Mouse (Mus musculus) embryonic facial prominence, embryonic 10.5 days (tissue): Measurements from ENCODE around the gene Lrrc18. TPM values are rescaled to one million over a fixed set of nuclear protein-coding genes. Genes with fewer than 3 reads are reported as not detected.

Experiments
- DNase-seq: peaks from one replicate; pipeline ENCODE4 v3.0.0-alpha.2; 2017; ENCODE audit warnings: low spot score
- H3K27ac ChIP-seq: fragments of 300-500 bp; sonication (generic); replicated peaks from 2 replicates; pipeline ENCODE4 v1.5.1; 2016; ENCODE audit warnings: mild to moderate bottlenecking
- H3K27me3 ChIP-seq: fragments of 300-500 bp; sonication (generic); replicated peaks from 2 replicates; pipeline ENCODE4 v1.6.1; 2016; ENCODE audit warnings: low read depth, mild to moderate bottlenecking; ENCODE audit not compliant: poor library complexity, severe bottlenecking
- H3K36me3 ChIP-seq: fragments of 300-500 bp; sonication (generic); replicated peaks from 2 replicates; pipeline ENCODE4 v1.6.1; 2016; ENCODE audit warnings: mild to moderate bottlenecking, moderate library complexity
- H3K4me1 ChIP-seq: fragments of 300-500 bp; sonication (generic); 2 replicates; pipeline ENCODE4 v1.6.1; 2016
- H3K4me3 ChIP-seq: fragments of 300-500 bp; sonication (generic); 2 replicates; pipeline ENCODE4 v1.5.1; 2016; ENCODE audit warnings: mild to moderate bottlenecking, moderate library complexity
- H3K9me3 ChIP-seq: fragments of 300-500 bp; sonication (generic); 2 replicates; pipeline ENCODE4 v1.6.1; 2016; ENCODE audit warnings: mild to moderate bottlenecking
- whole genome bisulfite sequencing: fragments of 180-500 bp; shearing (Covaris S2); methylation state at CpG from one replicate; pipeline ENCODE4 v1.1.7; 2016; 5-methylcytosine and 5-hydroxymethylcytosine counted together
- polyA plus RNA-seq: library from polyadenylated mRNA; unstranded; fragments of >200 nt; fragmentation: Nextera tagmentation; extraction: Ambion mirVana; gene quantifications from 2 replicates; pipeline ENCODE4 v1.2.1, GENCODE M21; 2016

The Lrrc18 gene
- polyA plus RNA-seq, 1 experiment from 2014 or later, result 0.54 TPM

DNA sequence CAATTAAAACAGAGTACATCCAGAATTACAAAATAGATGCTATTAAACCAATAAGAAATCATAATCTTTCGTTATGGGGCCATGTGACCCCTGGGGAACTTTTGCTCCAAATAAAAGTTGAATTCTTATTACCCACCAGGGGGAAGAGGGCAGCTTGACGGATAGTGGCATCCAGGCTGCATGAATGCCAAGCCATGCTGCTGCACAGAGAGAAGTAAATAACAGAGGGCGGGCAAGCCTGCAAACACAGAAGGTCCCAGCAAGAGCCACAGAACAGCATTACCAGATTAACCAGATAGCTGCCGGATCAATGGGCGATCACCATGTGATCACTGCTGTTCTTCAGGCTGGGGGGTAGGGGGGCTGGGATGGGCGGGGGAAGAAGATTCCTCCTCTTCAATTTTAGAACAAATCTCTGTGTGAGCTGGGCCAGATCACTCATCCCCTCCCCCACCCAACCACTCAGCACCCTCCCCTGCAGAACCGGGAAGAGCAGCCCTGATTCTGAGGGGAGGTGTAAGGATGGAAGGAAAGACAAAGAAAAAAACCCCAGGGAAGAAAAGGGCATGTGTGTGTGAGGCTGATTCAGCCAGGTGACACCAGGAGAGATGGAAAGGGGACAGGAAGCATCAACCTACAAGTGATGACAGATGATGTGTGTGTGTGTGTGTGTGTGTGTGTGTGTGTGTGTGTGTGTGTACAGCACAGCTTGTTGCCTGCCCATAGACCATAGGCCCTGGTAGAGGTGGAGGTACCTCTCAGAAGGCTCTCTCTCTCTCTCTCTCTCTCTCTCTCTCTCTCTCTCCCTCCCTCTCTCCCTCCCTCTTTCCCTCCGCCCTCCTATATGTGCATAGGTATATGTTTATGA lies 9.2 kb downstream of the Lrrc18 start:
- H3K4me3 ChIP-seq, result no peak overlapping the region
- no peaks in the 10 kb centered on the region for H3K36me3 ChIP-seq
- 27% methylated on average over 8 of the region's 8 CpGs for WGBS
- H3K27me3 ChIP-seq, result 0 out of 2 replicates have a peak, but pooled peaks cover 4% of the 10 kb centered on the region
- peaks cover 4% of the 10 kb centered on the region for H3K9me3 ChIP-seq
- 0 out of 2 replicates have a peak overlapping the region, but pooled peaks have one; percentile 35 for H3K27ac ChIP-seq
- H3K4me1 ChIP-seq, result peaks cover 21% of the 10 kb centered on the region
- DNase-seq, result no peak

DNA sequence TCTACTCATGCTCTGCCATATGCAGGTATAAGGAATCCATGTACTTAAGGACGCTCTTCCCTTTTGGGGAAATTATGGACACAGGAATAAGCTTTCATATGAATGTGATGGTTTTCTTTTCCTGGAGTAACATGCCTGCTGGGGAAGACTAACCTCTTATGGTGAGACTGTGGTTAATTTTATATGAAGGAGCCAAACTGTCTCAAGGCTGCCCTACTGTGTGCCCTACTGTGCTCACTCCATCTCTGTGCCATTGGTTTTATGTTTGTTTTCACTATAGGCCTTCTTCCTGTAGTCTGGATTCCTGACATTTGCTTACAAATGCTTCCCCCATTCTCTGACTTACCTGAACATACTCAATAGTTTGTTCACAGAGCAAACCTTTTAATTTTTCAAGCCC lies 13.9 kb downstream of the Lrrc18 start:
- Histone ChIP-seq H3K36me3 (no peaks in the 10 kb centered on the region), H3K4me3 (no peak overlapping the region), H3K9me3 (peaks cover 4% of the 10 kb centered on the region), H3K27ac (no peak overlapping the region), H3K4me1 (peaks cover 6% of the 10 kb centered on the region), H3K27me3 (no peaks in the 10 kb centered on the region)
- no peak for DNase-seq
- 97% methylated on average over 1 of the region's 1 CpGs for WGBS

DNA sequence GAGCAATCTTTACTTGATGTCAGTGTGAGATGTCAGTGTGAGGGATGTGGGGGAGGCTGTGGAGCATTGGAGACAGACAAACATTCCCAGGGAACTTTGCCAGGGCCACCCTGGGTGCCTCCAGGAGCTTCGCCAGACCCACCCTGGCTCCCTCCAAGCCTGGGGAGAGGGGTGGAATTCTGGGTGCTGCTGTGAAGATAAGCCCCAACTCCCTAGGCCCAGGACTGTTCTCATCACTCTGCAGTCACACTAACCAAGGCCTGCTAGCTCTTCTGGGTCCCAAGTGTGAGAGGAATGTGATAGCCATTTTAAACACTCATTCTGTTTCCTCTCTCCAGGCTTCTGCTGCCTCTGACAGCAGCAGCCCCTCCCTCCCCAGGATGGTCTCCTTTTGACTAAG lies 16.5 kb downstream of the Lrrc18 start:
- WGBS, result 76% methylated on average over 1 of the region's 1 CpGs
- H3K4me1 ChIP-seq, result no peaks in the 10 kb centered on the region

DNA sequence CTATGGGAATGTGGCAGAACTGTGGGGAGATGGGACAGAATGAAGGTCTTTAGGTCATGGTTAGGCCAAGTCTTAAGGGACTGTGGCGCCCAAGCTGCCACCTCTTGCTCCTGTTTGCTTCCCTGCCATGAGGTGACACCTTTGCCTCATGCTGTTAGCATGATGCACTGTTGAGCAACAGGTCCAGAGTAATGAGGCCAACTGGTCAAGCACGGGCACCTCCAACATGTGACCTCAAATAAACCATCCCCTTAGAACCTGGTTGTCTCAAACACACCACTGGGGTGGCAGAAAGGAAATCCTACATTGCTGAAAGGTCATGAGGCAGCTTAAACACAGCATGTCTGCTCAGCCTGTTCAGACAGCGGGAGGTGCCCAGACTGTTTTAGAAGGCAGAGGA lies 27.9 kb downstream of the Lrrc18 start:
- no peak for DNase-seq
- Histone ChIP-seq H3K27me3 (no peaks in the 10 kb centered on the region), H3K27ac (no peak overlapping the region), H3K4me1 (peaks cover 6% of the 10 kb centered on the region), H3K9me3 (no peaks in the 10 kb centered on the region), H3K4me3 (no peak overlapping the region), H3K36me3 (no peaks in the 10 kb centered on the region)
- 77% methylated on average over 3 of the region's 3 CpGs for WGBS

More for the DNA sequence above, 16.5 kb downstream of the Lrrc18 start:
- Histone ChIP-seq H3K9me3 (peaks cover 4% of the 10 kb centered on the region), H3K36me3 (no peaks in the 10 kb centered on the region), H3K4me3 (no peak overlapping the region), H3K27ac (no peak overlapping the region), H3K27me3 (no peaks in the 10 kb centered on the region)
- no peak for DNase-seq

DNA sequence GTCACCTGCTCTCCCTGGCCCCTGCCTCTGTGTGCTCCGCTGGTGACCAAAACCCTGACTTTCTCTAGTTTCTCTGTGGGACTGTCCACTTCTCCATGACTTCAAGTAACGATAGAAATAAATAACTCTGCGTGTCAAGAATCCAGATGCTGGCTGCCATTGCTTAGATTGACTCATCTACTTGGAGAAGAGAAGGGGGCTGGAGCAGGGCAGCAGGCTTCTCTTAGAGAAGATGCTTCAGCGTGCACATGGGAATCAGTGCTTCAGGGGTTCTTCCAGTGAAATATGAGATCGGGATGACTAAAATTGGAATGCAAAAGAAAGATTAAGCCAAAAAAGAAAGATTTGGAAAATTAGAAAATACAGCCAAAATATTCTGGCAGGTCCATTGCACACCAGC lies 28.4 kb downstream of the Lrrc18 start:
- no peaks in the 10 kb centered on the region for H3K27me3 ChIP-seq
- no peak for DNase-seq
- H3K4me3 ChIP-seq, result no peak overlapping the region
- H3K36me3 ChIP-seq, result no peaks in the 10 kb centered on the region
- H3K9me3 ChIP-seq, result no peaks in the 10 kb centered on the region
- peaks cover 6% of the 10 kb centered on the region for H3K4me1 ChIP-seq
- H3K27ac ChIP-seq, result no peak overlapping the region
- WGBS, result 52% methylated on average over 5 of the region's 5 CpGs

DNA sequence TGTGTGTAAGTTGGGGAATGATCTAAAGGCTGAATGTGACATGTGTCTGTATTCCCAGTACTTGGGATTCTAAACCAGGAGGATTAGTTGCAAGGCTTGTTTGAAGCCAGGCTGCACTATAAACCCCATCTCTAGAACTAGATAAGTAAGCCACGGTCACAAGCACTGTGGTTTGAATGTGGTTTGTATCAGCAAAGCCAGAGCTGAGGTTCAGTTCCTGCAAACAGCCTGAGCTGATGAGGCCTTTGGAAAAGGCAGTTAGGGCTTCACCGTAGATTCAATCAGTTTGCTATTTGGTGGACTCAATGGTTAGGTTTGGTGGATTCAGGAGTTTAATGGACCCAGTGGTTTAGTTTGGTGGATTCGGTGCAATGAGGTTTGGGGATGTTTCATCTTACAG lies 39.7 kb downstream of the Lrrc18 start:
- Histone ChIP-seq H3K36me3 (no peaks in the 10 kb centered on the region), H3K9me3 (no peaks in the 10 kb centered on the region), H3K27ac (no peak overlapping the region), H3K4me1 (peaks cover 7% of the 10 kb centered on the region), H3K4me3 (no peak overlapping the region), H3K27me3 (no peaks in the 10 kb centered on the region)
- WGBS, result 79% methylated on average over 3 of the region's 3 CpGs
- DNase-seq, result no peak

DNA sequence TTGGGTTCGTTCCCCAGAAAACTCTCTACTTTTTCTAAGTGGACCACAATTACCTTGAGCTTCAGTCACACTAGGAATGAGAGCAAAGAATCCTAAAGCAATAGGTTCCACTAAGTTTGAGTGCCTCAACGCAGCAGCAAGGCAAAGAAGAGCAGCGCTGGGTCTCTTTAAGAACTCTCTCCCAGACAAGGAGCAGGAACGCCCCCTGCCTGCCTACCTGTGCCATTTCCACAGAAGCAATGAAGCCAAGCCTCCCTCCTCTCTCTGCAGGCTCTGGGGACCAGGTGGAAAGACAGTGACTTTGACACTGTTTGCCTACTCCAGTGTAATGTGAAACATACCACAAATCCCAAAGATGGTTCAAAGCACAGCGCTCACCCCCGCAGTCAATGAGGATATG lies 42.2 kb downstream of the Lrrc18 start:
- no peaks in the 10 kb centered on the region for H3K27me3 ChIP-seq
- H3K4me3 ChIP-seq, result no peak overlapping the region
- H3K27ac ChIP-seq, result no peak overlapping the region
- WGBS, result 40% methylated on average over 6 of the region's 6 CpGs
- peak; percentile 56 for DNase-seq
- H3K9me3 ChIP-seq, result no peaks in the 10 kb centered on the region
- H3K36me3 ChIP-seq, result no peaks in the 10 kb centered on the region
- H3K4me1 ChIP-seq, result peaks cover 7% of the 10 kb centered on the region

DNA sequence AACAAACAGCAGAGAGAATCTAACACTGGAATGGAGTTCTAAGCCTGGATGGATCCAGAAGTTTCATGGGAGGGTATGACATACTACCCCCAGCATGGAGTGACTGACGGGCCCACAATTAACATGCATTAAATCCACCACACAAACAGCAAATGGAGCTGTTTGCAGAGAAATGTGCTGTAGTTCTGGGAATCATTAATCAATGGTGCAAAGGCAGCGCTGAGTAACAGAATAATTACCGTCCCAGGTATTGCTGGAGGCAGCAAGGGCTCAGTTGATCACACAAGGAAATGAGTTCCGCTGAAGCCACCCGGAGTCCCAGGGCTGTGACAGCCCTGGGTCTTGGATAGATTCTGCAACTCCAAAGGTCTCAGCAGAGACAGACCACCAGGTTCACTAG lies 44.2 kb downstream of the Lrrc18 start:
- no peak overlapping the region for H3K27ac ChIP-seq
- no peak for DNase-seq
- 54% methylated on average over 5 of the region's 5 CpGs for WGBS
- no peaks in the 10 kb centered on the region for H3K9me3 ChIP-seq
- peaks cover 7% of the 10 kb centered on the region for H3K4me1 ChIP-seq
- no peaks in the 10 kb centered on the region for H3K36me3 ChIP-seq
- no peaks in the 10 kb centered on the region for H3K27me3 ChIP-seq
- no peak overlapping the region for H3K4me3 ChIP-seq

DNA sequence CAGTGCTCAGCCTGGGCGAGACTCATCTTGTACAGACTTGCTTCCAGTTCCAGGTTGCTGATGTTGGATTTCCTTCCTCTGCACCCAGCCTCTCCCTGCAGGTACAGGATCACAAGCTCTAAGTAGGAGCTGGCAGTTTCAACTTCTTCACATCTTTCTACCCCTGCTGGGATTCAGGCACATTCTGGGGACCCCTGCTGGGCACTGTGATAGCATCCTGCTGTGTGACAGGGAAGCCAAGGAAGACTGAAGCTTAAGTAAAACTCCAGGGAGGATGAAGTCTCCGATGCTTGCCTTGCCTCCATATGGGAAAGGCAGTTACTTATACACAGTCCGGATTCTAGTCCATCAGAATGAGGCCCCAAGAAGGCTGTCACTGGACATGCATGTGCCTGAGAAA lies 45.6 kb downstream of the Lrrc18 start:
- Histone ChIP-seq H3K27me3 (no peaks in the 10 kb centered on the region), H3K4me1 (peaks cover 7% of the 10 kb centered on the region), H3K4me3 (no peak overlapping the region), H3K9me3 (no peaks in the 10 kb centered on the region), H3K36me3 (no peaks in the 10 kb centered on the region), H3K27ac (no peak overlapping the region)
- 42% methylated on average over 3 of the region's 3 CpGs for WGBS
- peak; percentile 25 for DNase-seq

DNA sequence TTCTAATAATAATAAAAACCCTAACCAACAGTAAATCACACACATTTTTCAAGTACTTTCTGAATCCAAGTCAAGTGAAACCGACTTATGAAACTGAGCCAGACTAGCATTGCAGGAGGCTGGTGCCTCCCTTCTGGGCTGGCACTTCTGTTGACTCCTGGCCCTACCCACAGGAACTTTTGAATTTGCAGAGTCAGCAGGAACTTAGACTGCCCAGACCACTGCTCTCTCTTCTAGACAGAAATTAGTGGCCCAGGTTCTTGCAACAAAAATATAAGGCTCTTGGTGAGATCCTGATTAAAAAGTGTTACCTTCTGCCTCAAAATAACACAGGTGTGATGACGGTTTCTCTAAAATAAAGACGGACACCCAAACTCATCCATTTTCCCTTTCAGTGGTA lies 54.0 kb downstream of the Lrrc18 start:
- H3K27ac ChIP-seq, result no peak overlapping the region
- H3K4me3 ChIP-seq, result no peak overlapping the region
- H3K9me3 ChIP-seq, result no peaks in the 10 kb centered on the region
- H3K4me1 ChIP-seq, result no peaks in the 10 kb centered on the region; the same call in 1 of the 2 replicates
- DNase-seq, result no peak
- 0 out of 2 replicates have a peak, but pooled peaks cover 4% of the 10 kb centered on the region for H3K27me3 ChIP-seq
- H3K36me3 ChIP-seq, result no peaks in the 10 kb centered on the region
- 85% methylated on average over 3 of the region's 3 CpGs for WGBS

DNA sequence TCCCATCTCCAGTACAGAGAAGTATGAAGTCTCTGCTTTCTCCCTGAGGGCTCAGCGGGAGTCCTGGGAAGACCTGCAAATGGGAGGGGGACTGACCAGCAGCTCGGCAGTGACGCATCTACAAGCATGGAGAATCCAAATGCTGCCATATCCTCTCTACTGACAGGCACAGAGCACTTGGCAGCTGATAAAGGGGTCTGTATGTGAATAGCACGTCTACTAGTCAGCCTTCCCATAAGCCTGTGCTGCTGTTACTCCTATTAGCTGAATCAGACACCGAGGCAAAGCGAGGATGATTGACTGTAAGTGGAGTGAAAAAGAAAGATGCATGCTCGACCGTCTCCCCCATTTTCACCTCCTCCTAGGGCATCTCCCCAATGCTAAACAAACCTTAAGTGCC lies 62.3 kb downstream of the Lrrc18 start:
- 0 out of 2 replicates have a peak, but pooled peaks cover 7% of the 10 kb centered on the region for H3K4me1 ChIP-seq
- H3K27ac ChIP-seq, result no peak overlapping the region
- H3K27me3 ChIP-seq, result no peaks in the 10 kb centered on the region
- no peaks in the 10 kb centered on the region for H3K9me3 ChIP-seq
- H3K36me3 ChIP-seq, result no peaks in the 10 kb centered on the region
- no peak overlapping the region for H3K4me3 ChIP-seq
- 67% methylated on average over 8 of the region's 8 CpGs for WGBS
- DNase-seq, result no peak

DNA sequence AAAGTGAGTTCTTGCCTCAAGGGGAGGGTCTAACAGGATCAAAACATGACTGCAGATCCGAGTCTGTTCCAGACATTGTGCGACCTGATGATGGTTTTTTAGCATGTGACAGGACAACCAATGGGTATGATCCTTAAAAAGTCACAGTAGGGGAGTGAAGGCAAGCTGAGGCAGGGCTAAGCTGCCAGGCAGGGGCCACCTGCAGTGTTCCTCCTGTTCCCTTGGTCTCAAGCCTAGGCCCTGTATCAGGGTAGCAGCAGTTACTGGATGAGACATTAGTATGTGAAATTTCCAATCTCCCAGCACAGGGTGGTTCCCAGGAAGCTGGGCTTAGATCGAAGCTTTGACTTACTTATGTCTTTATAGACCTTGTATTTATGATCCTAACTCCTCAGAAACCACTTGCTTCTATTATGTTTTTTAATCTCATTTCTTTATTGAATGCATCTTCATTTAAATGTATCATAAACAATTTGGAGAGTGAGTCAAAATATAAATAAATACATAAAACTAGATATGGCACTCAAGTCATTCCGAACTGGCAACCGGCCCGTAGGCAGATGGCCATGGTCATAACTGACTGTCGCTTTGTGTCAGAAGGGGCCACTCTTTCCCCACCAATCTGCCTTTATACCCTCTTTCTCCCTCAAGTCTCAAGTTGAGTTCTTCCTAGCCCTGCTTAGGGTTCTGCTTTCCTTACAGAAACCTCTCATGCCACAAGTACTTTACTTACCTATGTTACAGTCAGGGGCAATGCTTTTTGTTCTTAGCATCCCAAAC lies 67.9 kb downstream of the Lrrc18 start:
- DNase-seq, result no peak
- H3K27me3 ChIP-seq, result no peaks in the 10 kb centered on the region
- no peak overlapping the region for H3K27ac ChIP-seq
- 91% methylated on average over 7 of the region's 7 CpGs for WGBS
- H3K4me3 ChIP-seq, result no peak overlapping the region
- H3K9me3 ChIP-seq, result no peaks in the 10 kb centered on the region
- 0 out of 2 replicates have a peak, but pooled peaks cover 3% of the 10 kb centered on the region for H3K4me1 ChIP-seq
- no peaks in the 10 kb centered on the region for H3K36me3 ChIP-seq

DNA sequence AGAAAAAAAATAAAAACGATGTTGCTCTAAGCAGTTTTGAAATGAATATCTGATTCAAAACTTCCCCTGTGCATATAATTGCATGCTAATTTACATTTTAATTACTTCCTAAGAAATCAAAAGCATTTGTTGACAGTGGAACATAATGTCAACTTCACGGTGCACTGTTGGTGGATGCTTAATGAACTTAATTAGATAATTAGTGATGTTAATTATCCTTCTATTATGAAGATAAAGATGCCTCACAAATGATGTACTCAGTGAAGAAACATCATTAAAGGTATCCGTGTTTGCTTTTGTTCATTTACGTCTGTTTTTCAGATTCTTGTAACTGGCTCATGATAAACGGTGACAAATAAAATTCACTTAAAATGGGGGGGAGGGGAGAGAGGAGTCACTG lies 71.8 kb downstream of the Lrrc18 start:
- no peak for DNase-seq
- WGBS, result 71% methylated on average over 5 of the region's 5 CpGs
- no peaks in the 10 kb centered on the region for H3K4me1 ChIP-seq
- H3K27me3 ChIP-seq, result no peaks in the 10 kb centered on the region
- no peak overlapping the region for H3K27ac ChIP-seq
- no peak overlapping the region for H3K4me3 ChIP-seq
- no peaks in the 10 kb centered on the region for H3K9me3 ChIP-seq
- H3K36me3 ChIP-seq, result no peaks in the 10 kb centered on the region
